Mouse (Mus musculus): ENCODE data around the gene Sec22a.

DNA sequence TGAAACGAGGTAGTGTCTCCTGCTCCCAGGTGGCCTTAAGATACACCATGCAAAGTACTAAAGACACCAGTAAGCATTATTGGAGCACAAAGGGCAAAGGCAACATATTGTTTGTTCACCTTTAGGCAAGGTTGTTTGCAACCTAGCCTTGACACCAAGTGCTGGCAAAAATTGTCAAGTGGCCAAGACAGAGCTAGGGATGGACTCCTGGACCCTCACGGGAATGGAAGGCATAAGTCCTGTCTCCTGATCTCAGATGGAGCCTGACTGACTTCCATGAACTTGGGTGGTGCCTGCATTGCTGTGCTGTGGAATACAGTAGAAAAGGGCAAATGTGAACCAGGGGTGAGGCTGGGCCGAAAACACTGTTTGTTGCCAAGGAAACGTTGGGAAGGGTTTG lies 54.1 kb downstream of the Sec22a start:
- TF ChIP-seq CTCF (IDR thresholded peaks at IDR 0.05; ENCODE audit: control insufficient read depth, insufficient read depth, insufficient read length) (no peak), USF1 (IDR thresholded peaks at IDR 0.05; ENCODE audit: low read depth) (no peak), CEBPB (IDR thresholded peaks at IDR 0.05; ENCODE audit: low read depth) (no peak), FOSL1 (IDR thresholded peaks at IDR 0.05; ENCODE audit: insufficient read depth, low read length, poor library complexity, severe bottlenecking) (no peak), MYOD1 (IDR thresholded peaks at IDR 0.05; ENCODE audit: control insufficient read depth, insufficient read length, low read depth) (no peak), MYOG (IDR thresholded peaks at IDR 0.05; ENCODE audit: control insufficient read depth, extremely low read depth, insufficient read length) (no peak)

All from C2C12 (cell line).